Mouse (Mus musculus) lung, embryonic 16.5 days (tissue): ENCODE data around the gene Sectm1a. TPM values are rescaled to one million over a fixed set of nuclear protein-coding genes. Genes with fewer than 3 reads are reported as not detected.
A peak's percentile ranks its signal among the peaks of the same experiment; 100 is the strongest.
"Not testable (repeated sequence)": the region's sequence is repeated elsewhere in the genome, so short reads cannot be mapped to it uniquely, and the experiment has no call there.

Experiments
- ATAC-seq: fragments of 200-750 bp; cut with Nextera tagmentation; 2 replicates; pipeline ENCODE4 v1.8.0; 2017; ENCODE audit warnings: low read depth, mild to moderate bottlenecking, moderate library complexity
- H3K27ac ChIP-seq: fragments of 300-500 bp; sonication (generic); 2 replicates; pipeline ENCODE4 v1.5.1; 2014; ENCODE audit warnings: mild to moderate bottlenecking, control low read depth, low read length
- H3K27me3 ChIP-seq: fragments of 300-500 bp; sonication (generic); 2 replicates; pipeline ENCODE4 v1.6.1; 2014; ENCODE audit warnings: low read depth, low read length, mixed read lengths; ENCODE audit not compliant: control insufficient read depth, insufficient read depth
- H3K36me3 ChIP-seq: fragments of 300-500 bp; sonication (generic); 2 replicates; pipeline ENCODE4 v1.6.1; 2014; ENCODE audit warnings: low read length; ENCODE audit not compliant: control insufficient read depth, insufficient read depth
- H3K4me1 ChIP-seq: fragments of 300-500 bp; sonication (generic); replicated peaks from 2 replicates; pipeline ENCODE4 v1.6.1; 2014; ENCODE audit warnings: low read length, mixed read lengths; ENCODE audit not compliant: control insufficient read depth, insufficient read depth
- H3K4me2 ChIP-seq: fragments of 300-500 bp; sonication (generic); 2 replicates; pipeline ENCODE4 v1.6.1; 2014; ENCODE audit warnings: low read depth, low read length, control low read depth
- H3K4me3 ChIP-seq: fragments of 300-500 bp; sonication (generic); 2 replicates; pipeline ENCODE4 v1.5.1; 2014; ENCODE audit warnings: mild to moderate bottlenecking, low read length, control low read depth
- H3K9ac ChIP-seq: fragments of 300-500 bp; sonication (generic); 2 replicates; pipeline ENCODE4 v1.6.1; 2014; ENCODE audit warnings: low read length, control low read depth
- H3K9me3 ChIP-seq: fragments of 300-500 bp; sonication (generic); 2 replicates; pipeline ENCODE4 v1.6.1; 2016; ENCODE audit warnings: low read length; ENCODE audit not compliant: control insufficient read depth
- WGBS: fragments of 180-500 bp; shearing (Covaris S2); extraction: QIAGEN DNeasy Blood & Tissue Kit; methylation state at CpG from one replicate; pipeline ENCODE4 v1.1.7; 2014; 5-methylcytosine and 5-hydroxymethylcytosine counted together
- polyA plus RNA-seq: library from polyadenylated mRNA; unstranded; fragments of >200 nt; fragmentation: Nextera tagmentation; extraction: Ambion mirVana; gene quantifications from 2 replicates; pipeline ENCODE4 v1.2.1, GENCODE M21; 2015

The Sectm1a gene
- polyA plus RNA-seq, 1 experiment from 2014 or later: not detected

- no peak overlapping the region for H3K4me3 ChIP-seq
These were observed 690 bp downstream of the Sectm1a start for GRCm38 (mm10) chr11:121080330-121080729.

GRCm38 (mm10) chr11:121075655-121076054, 5.4 kb downstream of the Sectm1a start:
- Histone ChIP-seq H3K27ac (no peak overlapping the region), H3K9ac (no peak overlapping the region), H3K4me2 (no peak overlapping the region), H3K4me1 (no peaks in the 10 kb centered on the region), H3K9me3 (no peaks in the 10 kb centered on the region), H3K27me3 (no peaks in the 10 kb centered on the region), H3K4me3 (no peak overlapping the region), H3K36me3 (no peaks in the 10 kb centered on the region)
- 65% methylated on average over 5 of the region's 5 CpGs for WGBS
- no peak for ATAC-seq

More at GRCm38 (mm10) chr11:121080330-121080729, 690 bp downstream of the Sectm1a start:
- no peaks in the 10 kb centered on the region for H3K4me1 ChIP-seq
- ATAC-seq: no peak
- no peak overlapping the region for H3K4me2 ChIP-seq
- 86% methylated on average over 8 of the region's 8 CpGs for WGBS
- H3K27me3 ChIP-seq: no peaks in the 10 kb centered on the region
- H3K36me3 ChIP-seq: no peaks in the 10 kb centered on the region
- H3K9me3 ChIP-seq: no peaks in the 10 kb centered on the region
- no peak overlapping the region for H3K9ac ChIP-seq
- no peak overlapping the region for H3K27ac ChIP-seq

- H3K9ac ChIP-seq, H3K4me1 ChIP-seq, H3K4me3 ChIP-seq, H3K9me3 ChIP-seq, H3K36me3 ChIP-seq, H3K27ac ChIP-seq, H3K4me2 ChIP-seq, ATAC-seq, H3K27me3 ChIP-seq: not testable (repeated sequence)
- WGBS: 90% methylated on average over 11 of the region's 16 CpGs
These were observed 11.4 kb downstream of the Sectm1a start for GRCm38 (mm10) chr11:121069662-121070061.

- no peaks in the 10 kb centered on the region for H3K9me3 ChIP-seq
- no peaks in the 10 kb centered on the region; the same call in 1 of the 2 replicates for H3K27me3 ChIP-seq
- no peak overlapping the region for H3K4me2 ChIP-seq
- 93% methylated on average over 2 of the region's 2 CpGs for WGBS
- no peak overlapping the region for H3K27ac ChIP-seq
- H3K4me3 ChIP-seq: no peak overlapping the region
- no peaks in the 10 kb centered on the region for H3K4me1 ChIP-seq
- no peaks in the 10 kb centered on the region for H3K36me3 ChIP-seq
- ATAC-seq: no peak
- no peak overlapping the region for H3K9ac ChIP-seq
These were observed 13.1 kb downstream of the Sectm1a start for GRCm38 (mm10) chr11:121067895-121068294.

GRCm38 (mm10) chr11:121064197-121064596, 16.8 kb downstream of the Sectm1a start:
- 0 out of 2 replicates have a peak, but pooled peaks cover 2% of the 10 kb centered on the region for H3K4me1 ChIP-seq

GRCm38 (mm10) chr11:121063379-121063778, 17.6 kb downstream of the Sectm1a start, which contains the start of gene Sectm1b:
Gene Sectm1b, minus strand, starts transcription at chr11:121063569.
- H3K4me3 ChIP-seq: no peak within 1 kb of the TSS
- 65% methylated on average over 5 of the region's 5 CpGs for WGBS
- no peaks in the 10 kb centered on the region for H3K27me3 ChIP-seq
- H3K9ac ChIP-seq: no peak within 1 kb of the TSS
- no peak within 1 kb of the TSS for H3K27ac ChIP-seq
- no peak within 1 kb of the TSS for H3K4me2 ChIP-seq
- H3K4me1 ChIP-seq: 0 out of 2 replicates have a peak, but pooled peaks cover 2% of the 10 kb centered on the region
- no peaks in the 10 kb centered on the region for H3K36me3 ChIP-seq
- no peaks in the 10 kb centered on the region for H3K9me3 ChIP-seq
- ATAC-seq: no peak

More at GRCm38 (mm10) chr11:121064197-121064596, 16.8 kb downstream of the Sectm1a start:
- Histone ChIP-seq H3K4me2 (no peak overlapping the region), H3K9me3 (no peaks in the 10 kb centered on the region), H3K9ac (no peak overlapping the region), H3K27ac (no peak overlapping the region), H3K4me3 (no peak overlapping the region), H3K36me3 (no peaks in the 10 kb centered on the region), H3K27me3 (no peaks in the 10 kb centered on the region; the same call in 1 of the 2 replicates)
- 64% methylated on average over 3 of the region's 3 CpGs for WGBS
- ATAC-seq: no peak

GRCm38 (mm10) chr11:121061615-121062014, 19.4 kb downstream of the Sectm1a start:
- 0 out of 2 replicates have a peak, but pooled peaks cover 2% of the 10 kb centered on the region for H3K4me1 ChIP-seq
- H3K36me3 ChIP-seq: no peaks in the 10 kb centered on the region
- H3K4me2 ChIP-seq: no peak overlapping the region
- WGBS: 42% methylated on average over 8 of the region's 8 CpGs
- peak; percentile 24; the same call in 1 of the 2 replicates for ATAC-seq
- H3K27me3 ChIP-seq: no peaks in the 10 kb centered on the region
- H3K4me3 ChIP-seq: no peak overlapping the region
- no peak overlapping the region for H3K9ac ChIP-seq
- no peak overlapping the region for H3K27ac ChIP-seq
- no peaks in the 10 kb centered on the region for H3K9me3 ChIP-seq

- H3K27ac ChIP-seq, H3K27me3 ChIP-seq, H3K36me3 ChIP-seq, H3K4me3 ChIP-seq, H3K9ac ChIP-seq, ATAC-seq, H3K4me2 ChIP-seq, H3K4me1 ChIP-seq, H3K9me3 ChIP-seq: not testable (repeated sequence)
- WGBS: 92% methylated on average over 6 of the region's 6 CpGs
These were observed 20.5 kb downstream of the Sectm1a start for GRCm38 (mm10) chr11:121060401-121061067.

GRCm38 (mm10) chr11:121059471-121059870, 21.5 kb downstream of the Sectm1a start:
- H3K27ac ChIP-seq: no peak overlapping the region
- no peak overlapping the region for H3K9ac ChIP-seq
- H3K4me1 ChIP-seq: peaks cover 8% of the 10 kb centered on the region
- no peak for ATAC-seq
- H3K4me3 ChIP-seq: no peak overlapping the region
- 79% methylated on average over 4 of the region's 4 CpGs for WGBS
- no peaks in the 10 kb centered on the region for H3K9me3 ChIP-seq
- H3K4me2 ChIP-seq: no peak overlapping the region
- H3K27me3 ChIP-seq: no peaks in the 10 kb centered on the region
- H3K36me3 ChIP-seq: no peaks in the 10 kb centered on the region
